Mouse (Mus musculus) erythroblast, adult 5-6 weeks (primary cell): ENCODE data around the gene Nr2f2. TPM values are rescaled to one million over a fixed set of nuclear protein-coding genes. Genes with fewer than 3 reads are reported as not detected.

Source experiments
- ATAC-seq: replicated peaks from 2 replicates; pipeline ENCODE4 v1.8.0; 2016; ENCODE audit warnings: moderate number of reproducible peaks, mild to moderate bottlenecking, moderate TSS enrichment, inconsistent platforms; ENCODE audit not compliant: poor library complexity, low FRiP score, severe bottlenecking
- total RNA-seq, 2 experiments: library from RNA; stranded (forward) in 1 of 2; stranded (reverse) in 1 of 2; fragments of 150-400 nt in 1 of 2; fragments of 200-764, 138-1000 nt in 1 of 2; gene quantifications; 2 replicates each; pipeline versions ENCODE4 v1.2.3 to v1.2.4; 2015 to 2017; ENCODE audit warnings: low replicate concordance in 2 of 2

The Nr2f2 gene
- total RNA-seq, 2 experiments from 2014 or later, result not detected

DNA sequence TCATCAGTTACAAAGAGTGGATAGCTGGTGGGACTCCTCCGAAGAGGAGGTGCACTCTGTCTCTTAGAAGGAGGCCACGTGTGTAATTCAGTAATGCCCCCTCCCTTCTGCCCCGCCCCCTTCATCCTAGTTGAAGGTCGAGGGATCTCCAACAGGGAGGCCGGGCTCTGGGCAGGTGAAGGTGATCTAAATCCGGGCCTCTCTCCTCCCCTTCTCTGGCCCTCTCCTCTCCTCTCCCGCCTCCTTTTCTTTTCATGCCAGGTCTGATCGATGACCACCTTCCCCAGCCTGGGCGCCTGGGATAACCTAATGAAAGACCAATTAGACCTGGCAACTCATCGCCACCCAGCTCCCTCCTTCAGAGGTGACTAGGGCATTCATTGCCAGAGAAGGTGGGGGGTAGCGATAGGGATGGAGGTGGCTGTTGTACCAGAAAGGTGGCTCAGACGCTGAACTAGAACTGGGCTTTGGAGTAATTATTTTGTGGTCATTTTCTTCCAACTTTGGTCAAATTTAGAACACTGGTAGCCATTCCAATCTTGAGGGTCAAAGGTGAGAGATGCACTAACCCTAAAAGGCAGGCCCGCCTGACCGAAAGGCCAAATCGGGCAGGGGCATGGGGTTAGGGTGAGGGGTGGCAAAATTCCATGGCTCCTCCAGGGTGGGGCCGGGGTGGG, 1.2 kb upstream of the Nr2f2 start:
- no peak for ATAC-seq

DNA sequence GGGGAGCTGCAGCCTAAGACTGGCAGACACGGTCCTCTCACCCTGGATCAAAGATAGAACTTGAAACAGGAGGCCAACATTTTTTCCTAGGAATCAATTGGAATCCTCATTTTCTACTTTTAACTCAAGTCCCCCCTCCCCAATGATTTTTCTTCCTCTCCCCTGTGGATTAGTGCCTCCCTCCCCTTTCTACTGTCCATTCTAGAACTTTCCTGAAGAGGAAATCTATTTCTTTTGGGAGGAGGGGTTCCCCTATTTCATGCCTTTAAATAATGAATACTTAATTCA, 217 bp upstream of the Nr2f2 start:
- ATAC-seq, result no peak

DNA sequence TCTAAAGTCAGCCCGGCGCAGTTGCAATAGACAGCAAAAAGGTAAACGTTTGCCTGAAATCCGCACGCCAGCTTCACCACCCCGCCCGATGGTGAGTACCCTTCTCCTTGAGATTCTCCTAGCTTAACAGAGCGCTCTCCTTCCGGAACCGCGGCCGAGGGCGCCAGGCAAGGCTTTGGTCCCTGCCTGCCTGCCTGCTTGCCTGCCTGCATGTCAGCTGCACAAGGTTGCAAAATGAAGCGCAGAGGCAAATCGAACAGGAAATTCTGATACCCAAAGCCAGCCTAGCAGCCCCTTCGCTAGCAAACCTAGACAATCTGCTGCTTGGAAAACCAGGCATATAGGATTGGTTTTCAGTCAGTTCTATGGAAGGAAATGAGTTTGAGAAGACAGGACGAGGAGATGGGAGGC, 1.1 kb downstream of the Nr2f2 start:
- no peak for ATAC-seq

- ATAC-seq, result no peak
Observed at GRCm38 (mm10) chr7:70364798-70365197, 1.7 kb downstream of the Nr2f2 start.

DNA sequence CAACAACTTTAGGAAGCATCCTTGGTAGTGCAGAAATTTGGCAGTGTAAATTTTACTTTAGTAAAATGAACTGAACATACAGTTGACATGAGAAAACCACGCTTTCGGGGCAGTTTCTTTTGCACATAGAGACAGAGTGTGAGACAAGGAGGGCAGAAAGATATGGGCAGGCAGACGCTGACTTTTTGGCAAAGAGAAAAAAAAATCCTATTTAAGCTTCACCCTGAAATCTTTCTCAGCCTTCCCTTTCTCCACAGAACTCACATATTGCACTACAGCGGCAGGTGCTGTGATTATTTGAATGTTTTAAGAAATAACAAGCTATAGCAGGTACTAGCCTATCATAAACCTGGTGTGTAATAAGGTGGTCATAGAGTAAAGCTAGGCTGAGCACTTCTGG, 3.2 kb downstream of the Nr2f2 start:
- ATAC-seq, result no peak

GRCm38 (mm10) chr7:70362526-70363170, 3.9 kb downstream of the Nr2f2 start:
- ATAC-seq, result no peak

GRCm38 (mm10) chr7:70361383-70362364, 4.9 kb downstream of the Nr2f2 start:
- no peak for ATAC-seq

DNA sequence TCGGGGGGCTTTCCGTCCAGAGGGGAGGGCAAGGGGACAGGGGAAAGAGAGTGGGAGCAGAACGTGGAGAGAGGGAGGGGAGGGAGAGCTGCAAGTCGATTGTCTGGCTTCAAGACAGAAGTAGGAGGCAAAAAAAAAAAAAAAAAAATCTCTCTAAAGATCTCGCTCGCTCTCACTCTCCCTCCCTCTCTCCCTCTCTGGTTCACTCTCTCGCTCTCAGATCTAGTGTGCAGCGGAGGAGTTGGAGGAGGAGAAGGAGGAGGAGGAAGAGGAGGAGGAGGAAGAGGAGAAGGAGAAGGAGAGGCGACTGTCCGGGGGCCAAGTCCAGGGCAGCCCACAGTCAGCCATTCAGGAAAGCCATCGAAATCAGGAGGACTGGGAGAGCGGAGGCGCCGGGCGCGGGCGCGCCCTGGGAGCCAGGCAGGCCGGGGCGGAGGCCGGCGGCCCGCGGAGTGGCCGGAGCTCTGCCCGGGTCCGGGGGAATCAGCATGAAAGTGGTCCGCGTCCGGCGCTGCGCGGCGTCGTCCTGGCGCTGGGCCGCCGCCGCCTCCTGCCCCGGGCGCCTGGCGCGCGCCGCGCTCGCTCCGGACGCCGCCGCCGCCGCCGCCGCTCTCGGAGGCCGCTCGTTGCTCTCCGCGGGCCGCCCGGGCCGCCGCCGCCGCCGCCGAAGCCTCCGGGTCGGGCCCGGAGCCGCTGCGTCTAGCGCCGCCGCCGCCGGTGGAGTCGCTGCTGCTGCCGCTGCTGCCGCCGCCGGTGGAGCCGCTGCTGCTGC, 5.7 kb downstream of the Nr2f2 start:
- no peak for ATAC-seq

GRCm38 (mm10) chr7:70359791-70360581, 6.5 kb downstream of the Nr2f2 start:
- ATAC-seq, result no peak

DNA sequence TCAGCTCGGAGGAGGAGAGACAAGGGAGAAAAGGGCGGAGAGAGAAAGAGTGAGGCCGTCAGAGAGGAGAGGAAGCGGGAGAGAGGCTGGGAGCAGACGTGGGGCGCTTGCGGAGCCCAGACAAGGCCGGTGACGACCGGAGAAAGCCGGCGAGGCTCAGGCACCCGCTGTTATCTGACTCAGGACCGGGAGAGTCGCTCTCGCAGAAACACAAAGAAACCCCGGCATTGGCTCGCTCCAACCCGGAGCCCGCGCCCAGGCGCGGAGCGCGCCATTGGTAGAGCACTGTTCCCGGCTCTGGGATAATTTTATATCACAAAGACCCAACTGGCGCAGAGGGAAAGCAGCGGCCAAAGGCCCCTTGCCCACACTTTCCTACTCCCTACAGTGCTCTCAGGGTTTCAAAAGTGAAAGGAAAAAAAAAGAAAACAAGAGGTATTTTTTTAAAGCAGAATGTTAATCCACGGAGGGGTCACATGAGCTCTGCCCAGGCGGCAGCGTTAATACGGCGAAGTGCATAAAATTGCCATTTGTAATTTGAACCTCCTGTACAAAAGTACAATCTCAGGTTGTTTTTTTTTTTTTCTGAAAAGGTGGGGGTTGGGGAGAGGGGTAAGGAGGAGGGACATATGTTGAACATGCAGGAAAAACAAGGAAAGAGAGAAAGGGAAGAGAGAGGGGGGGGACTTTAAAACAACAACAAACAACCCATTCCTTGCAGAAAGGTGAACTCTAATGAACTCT, 7.5 kb downstream of the Nr2f2 start:
- ATAC-seq, result no peak

GRCm38 (mm10) chr7:70358020-70358847, 8.3 kb downstream of the Nr2f2 start:
- ATAC-seq, result no peak

DNA sequence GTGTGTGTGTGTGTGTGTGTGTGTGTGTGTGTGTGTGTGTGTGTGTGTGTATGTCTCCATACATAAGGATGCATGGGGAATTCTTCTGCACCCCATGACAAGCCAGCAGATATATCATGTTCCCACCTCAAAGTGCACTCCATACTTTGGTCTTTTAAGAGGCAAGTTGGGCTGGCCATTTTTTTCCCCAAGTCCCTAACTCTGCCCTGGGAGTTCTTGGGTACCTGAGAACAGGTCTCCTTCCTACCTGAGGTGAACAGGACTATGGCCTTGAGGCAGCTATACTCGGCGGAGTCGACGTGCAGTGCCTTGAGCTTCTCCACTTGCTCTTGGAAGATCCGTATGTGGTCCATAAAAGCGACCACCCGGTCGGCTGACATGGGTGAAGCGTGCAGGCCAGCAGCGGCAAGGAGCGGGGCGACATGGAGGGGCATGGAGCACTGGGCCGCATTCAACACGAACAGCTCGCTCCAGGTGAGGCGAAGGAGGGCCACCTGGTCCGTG, 9.0 kb downstream of the Nr2f2 start:
- no peak for ATAC-seq

- no peak for ATAC-seq
Observed at GRCm38 (mm10) chr7:70356691-70357515, 9.6 kb downstream of the Nr2f2 start.

- ATAC-seq, result no peak
Observed at GRCm38 (mm10) chr7:70355691-70356568, 10.6 kb downstream of the Nr2f2 start.

DNA sequence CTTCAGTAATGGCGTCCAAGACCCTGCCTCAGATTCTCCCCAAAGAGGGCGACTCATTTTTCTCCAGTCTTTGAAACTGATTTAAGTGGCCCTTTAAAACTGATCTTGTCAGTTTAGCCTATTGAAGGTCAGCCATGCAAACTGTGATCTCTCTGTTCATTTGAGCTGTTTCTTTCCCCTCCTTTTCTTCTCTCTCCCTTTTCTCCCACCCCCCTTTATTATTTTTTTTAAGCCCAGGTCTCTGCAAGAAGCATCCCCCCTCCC, 11.2 kb downstream of the Nr2f2 start:
- no peak for ATAC-seq
